Mouse (Mus musculus): ENCODE results near the gene Rbm42.

DNA sequence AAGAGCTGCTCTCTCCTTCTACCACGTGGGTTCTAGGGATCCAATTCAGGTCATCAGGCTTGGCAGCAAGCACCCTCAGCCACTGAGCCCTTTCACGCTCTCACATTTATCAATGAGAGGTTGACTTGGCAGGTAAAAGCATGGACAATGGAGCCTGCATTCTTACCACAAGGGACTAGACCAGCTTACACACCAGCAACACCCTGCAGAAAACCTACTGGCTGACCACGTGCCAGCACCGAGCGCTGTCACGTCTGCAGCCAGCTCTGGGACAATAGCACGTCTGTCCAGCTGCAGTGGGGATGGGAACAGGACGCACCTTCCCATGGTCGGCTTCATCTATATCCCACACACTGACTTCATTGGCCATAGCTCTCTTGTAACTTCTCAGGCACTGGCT, 31.5 kb downstream of the Rbm42 start:
- no peak for TF ChIP-seq CTCF (IDR thresholded peaks at IDR 0.05; ENCODE audit: low read depth)
- no peak for TF ChIP-seq EP300 (IDR thresholded peaks at IDR 0.05; ENCODE audit: low read depth)

Data from heart, postnatal 0 days (tissue).